Mouse (Mus musculus) thymus, adult 18-20 months (tissue): Measurements from ENCODE around the gene Lce3a.

Source experiments
- DNase-seq, 2 experiments: peaks; one replicate each; pipeline ENCODE4 v3.0.0; 2022; ENCODE audit warnings: mixed read lengths in 2 of 2

The Lce3a gene

GRCm38 (mm10) chr3:92926130-92926529 is at the start of gene Lce3a:
Gene Lce3a (minus strand): TSS chr3:92926230.
- DNase-seq, result no peak

GRCm38 (mm10) chr3:92966761-92967160 is 40.7 kb upstream of the Lce3a start, which contains the start of gene Lce3e:
Gene Lce3e (plus strand): TSS chr3:92967061.
- no peak for DNase-seq

GRCm38 (mm10) chr3:92957090-92957489 is 31.1 kb upstream of the Lce3a start, which contains the start of gene Lce3d:
Gene Lce3d (plus strand): TSS chr3:92957390.
- no peak for DNase-seq

GRCm38 (mm10) chr3:92944186-92944585 is 18.2 kb upstream of the Lce3a start, which contains the start of gene Lce3c:
Gene Lce3c (plus strand): TSS chr3:92944486.
- DNase-seq, result no peak

- no peak for DNase-seq
Observed at GRCm38 (mm10) chr3:92932679-92933078, 6.6 kb upstream of the Lce3a start, which contains the start of gene Lce3b. Gene Lce3b (plus strand): TSS chr3:92932979.

GRCm38 (mm10) chr3:92920364-92920763 is 5.7 kb downstream of the Lce3a start:
- DNase-seq, result no peak

- no peak for DNase-seq
Observed at GRCm38 (mm10) chr3:92907571-92907970, 18.5 kb downstream of the Lce3a start.

GRCm38 (mm10) chr3:92905182-92905581 is 20.8 kb downstream of the Lce3a start:
- no peak for DNase-seq

GRCm38 (mm10) chr3:92903640-92904039 is 22.4 kb downstream of the Lce3a start:
- no peak for DNase-seq

- no peak for DNase-seq
Observed at GRCm38 (mm10) chr3:92902992-92903391, 23.0 kb downstream of the Lce3a start.

- DNase-seq, result no peak
Observed at GRCm38 (mm10) chr3:92894489-92894888, 31.5 kb downstream of the Lce3a start.

GRCm38 (mm10) chr3:92894063-92894462 is 32.0 kb downstream of the Lce3a start:
- no peak for DNase-seq
